Mouse (Mus musculus): ENCODE data around the gene Noc4l. TPM values are rescaled to one million over a fixed set of nuclear protein-coding genes. Genes with fewer than 3 reads are reported as not detected.

The Noc4l gene
- 88.5 and 92.4 TPM in 2 replicates for polyA plus RNA-seq (2016; fragmentation: Nextera tagmentation; extraction: Ambion mirVana)

DNA sequence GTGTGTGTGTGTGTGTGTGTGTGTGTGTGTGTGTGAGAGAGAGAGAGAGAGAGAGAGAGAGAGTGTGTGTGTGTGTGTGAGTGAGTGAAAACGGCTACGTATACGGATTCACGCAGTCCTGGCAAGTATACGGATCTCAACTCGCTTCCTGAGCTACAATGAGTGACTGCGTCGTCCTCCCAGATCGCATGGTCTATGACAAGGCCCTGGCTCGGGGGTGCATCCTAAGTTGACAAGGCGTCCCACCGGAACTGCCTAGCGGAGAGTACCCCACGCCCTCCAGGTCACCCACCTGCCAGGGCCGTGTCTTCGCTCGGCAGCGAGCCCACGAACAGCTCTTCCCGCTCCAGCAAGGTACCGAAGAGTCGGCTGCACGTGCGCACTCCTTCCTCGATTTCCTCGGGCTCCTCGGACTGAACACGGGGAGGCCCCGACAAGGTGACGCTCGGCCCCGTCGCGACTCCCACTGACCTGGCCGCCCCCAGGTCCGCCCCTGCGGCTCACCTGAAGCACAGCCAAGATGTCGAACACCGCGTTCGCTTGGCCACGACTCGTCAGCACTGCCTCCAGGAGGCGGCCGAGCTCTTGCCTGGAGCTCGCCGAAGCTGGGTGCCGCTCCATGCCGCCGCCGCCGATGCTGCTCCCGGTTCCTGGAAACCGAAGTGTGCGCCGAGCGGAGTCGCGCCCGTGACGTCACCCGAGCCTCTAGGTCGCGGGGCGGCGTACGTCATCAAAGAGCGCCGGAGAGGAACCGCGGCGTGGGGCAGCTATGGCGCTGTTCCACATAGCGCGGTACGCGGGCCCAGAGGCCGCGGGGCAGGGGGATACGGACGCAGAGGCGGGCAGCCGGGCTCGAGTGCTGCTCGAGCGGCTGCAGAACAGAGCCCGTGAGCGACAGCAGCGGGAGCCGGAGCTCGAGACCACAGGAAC lies at the start of gene Noc4l, which contains the start of gene Ddx51:
Gene Noc4l (minus strand): TSS at position 699 of the 930 bp plus-strand sequence.
Gene Ddx51 (plus strand): TSS at position 733 of the 930 bp plus-strand sequence.
- Histone ChIP-seq H3K4me1 (peaks cover 34% of the 10 kb centered on the region), H3K9ac (peak within 1 kb of the TSS; percentile 88), H3K4me3 (peak within 1 kb of the TSS; percentile 85), H3K4me2 (peak within 1 kb of the TSS; percentile 93), H3K27ac (peak within 1 kb of the TSS; percentile 74), H3K9me3 (replicated peaks) (no peaks in the 10 kb centered on the region), H3K36me3 (peaks cover 77% of the 10 kb centered on the region), H3K27me3 (replicated peaks) (no peaks in the 10 kb centered on the region)
- WGBS (ENCODE audit: insufficient replicate concordance), result under 1% methylated on average over 91 of the region's 91 CpGs
- ATAC-seq, result peak; percentile 82

DNA sequence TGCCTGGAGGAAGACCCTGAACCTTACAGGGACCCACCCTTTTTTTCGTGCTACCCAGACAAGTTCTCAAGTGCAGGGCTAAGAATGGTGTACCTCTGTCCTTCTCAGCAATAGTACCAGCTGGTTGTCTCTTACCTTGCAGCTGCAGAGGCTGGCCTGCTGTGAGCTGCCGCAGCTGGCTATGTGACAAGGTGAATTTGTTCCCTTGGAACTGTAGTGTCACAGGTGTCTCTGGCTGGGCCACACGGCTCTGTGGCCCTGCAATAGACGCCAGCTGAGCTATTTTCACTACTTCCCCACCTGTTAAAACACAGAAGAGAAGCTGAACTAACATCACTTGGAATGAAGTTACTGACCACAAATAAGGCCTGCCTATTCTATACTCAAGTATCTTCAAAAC lies 45.4 kb upstream of the Noc4l start:
- no peak for ATAC-seq
- peaks cover 96% of the 10 kb centered on the region for H3K36me3 ChIP-seq

DNA sequence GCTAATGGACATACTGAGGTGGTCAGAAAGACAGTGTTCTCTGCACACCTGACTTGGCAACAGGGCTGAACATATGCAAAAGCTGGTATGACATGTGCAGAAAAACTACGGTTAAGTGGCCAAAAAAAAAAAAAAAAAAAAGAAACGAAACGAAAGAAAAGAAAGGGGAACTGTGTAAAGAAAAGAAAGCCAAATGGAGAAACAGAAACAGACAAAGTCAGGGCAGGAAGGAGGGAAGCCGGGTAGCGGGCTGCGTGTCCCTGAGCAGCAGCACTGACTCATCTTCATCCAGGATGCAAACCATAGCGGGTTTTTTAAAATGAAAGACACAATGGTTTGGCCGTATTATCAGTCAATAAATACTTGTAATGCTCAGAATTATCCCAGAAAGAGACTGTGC lies 28.8 kb upstream of the Noc4l start:
- ATAC-seq, result no peak
- Histone ChIP-seq H3K9ac (no peak overlapping the region), H3K27ac (no peak overlapping the region), H3K36me3 (peaks cover 97% of the 10 kb centered on the region), H3K27me3 (replicated peaks) (no peaks in the 10 kb centered on the region), H3K4me2 (no peak overlapping the region), H3K4me1 (no peaks in the 10 kb centered on the region), H3K4me3 (no peak overlapping the region), H3K9me3 (replicated peaks) (no peaks in the 10 kb centered on the region)
- WGBS (ENCODE audit: insufficient replicate concordance), result 87% methylated on average over 8 of the region's 8 CpGs

More for the DNA sequence above, 45.4 kb upstream of the Noc4l start:
- Histone ChIP-seq H3K4me3 (no peak overlapping the region), H3K27me3 (replicated peaks) (no peaks in the 10 kb centered on the region), H3K9me3 (replicated peaks) (no peaks in the 10 kb centered on the region), H3K27ac (no peak overlapping the region), H3K4me2 (no peak overlapping the region), H3K4me1 (no peaks in the 10 kb centered on the region), H3K9ac (no peak overlapping the region)
- WGBS (ENCODE audit: insufficient replicate concordance), result 87% methylated on average over 4 of the region's 4 CpGs

DNA sequence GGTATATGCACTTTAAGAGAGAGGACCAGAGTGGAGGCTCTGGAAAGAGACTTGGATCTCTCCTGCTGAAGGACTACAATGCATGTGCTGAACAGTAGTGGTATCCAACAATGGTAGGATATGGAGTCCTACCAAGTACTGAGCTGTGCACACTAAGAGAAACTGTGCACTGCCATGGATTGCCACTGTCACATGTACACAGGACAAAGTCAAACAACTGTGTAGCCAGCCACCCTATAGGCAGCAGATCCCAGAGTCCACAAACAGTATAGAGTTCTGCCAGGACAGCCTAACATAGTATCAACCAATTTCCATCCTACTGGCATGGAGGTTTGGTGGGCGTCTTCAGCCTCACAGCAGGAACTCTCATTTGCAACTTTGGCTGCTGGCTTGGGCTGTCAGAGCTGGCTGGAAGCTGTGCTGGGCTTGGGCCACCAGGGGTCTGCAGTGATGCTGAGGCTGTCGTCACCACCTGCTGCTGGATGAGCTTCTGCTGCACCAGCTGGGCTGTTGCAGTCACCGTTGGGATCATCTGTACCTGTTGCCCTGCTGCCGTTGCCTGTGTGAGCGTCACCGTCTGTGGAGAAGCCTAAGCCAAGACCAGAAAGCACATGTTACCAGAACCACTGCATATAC lies 12.4 kb upstream of the Noc4l start:
- Histone ChIP-seq H3K27ac (no peak overlapping the region), H3K9ac (no peak overlapping the region), H3K9me3 (replicated peaks) (no peaks in the 10 kb centered on the region), H3K27me3 (replicated peaks) (no peaks in the 10 kb centered on the region), H3K4me2 (no peak overlapping the region), H3K4me1 (no peaks in the 10 kb centered on the region), H3K36me3 (peaks cover 96% of the 10 kb centered on the region), H3K4me3 (no peak overlapping the region)
- peak; percentile 47 for ATAC-seq
- 81% methylated on average over 6 of the region's 6 CpGs for WGBS (ENCODE audit: insufficient replicate concordance)

DNA sequence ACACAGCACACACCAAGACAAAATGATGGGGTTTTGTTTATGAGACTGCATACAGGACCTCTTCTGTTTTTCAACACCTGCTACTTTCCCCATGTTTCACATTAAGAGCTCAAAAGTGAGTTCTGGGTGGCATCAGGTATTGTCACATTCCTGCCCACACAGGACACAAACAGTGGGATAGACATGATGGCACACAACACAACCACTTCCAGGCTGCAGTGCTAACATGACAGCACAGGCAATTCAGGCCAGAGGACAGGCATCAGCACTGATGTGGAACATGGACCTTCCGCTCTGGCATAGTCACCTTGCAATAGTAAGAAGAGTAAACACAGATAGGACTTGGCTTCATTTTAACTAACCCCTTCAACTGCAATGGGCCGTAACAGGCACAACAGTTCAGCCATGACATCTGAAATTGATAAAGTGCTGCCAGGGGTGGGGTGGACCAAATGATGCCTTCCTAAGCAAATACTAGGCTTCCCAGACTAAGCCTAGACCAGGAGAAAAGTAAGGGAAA lies 11.6 kb upstream of the Noc4l start:
- 85% methylated on average over 2 of the region's 2 CpGs for WGBS (ENCODE audit: insufficient replicate concordance)
- Histone ChIP-seq H3K27ac (no peak overlapping the region), H3K4me3 (no peak overlapping the region), H3K36me3 (peaks cover 96% of the 10 kb centered on the region), H3K9me3 (replicated peaks) (no peaks in the 10 kb centered on the region), H3K4me2 (no peak overlapping the region), H3K27me3 (replicated peaks) (no peaks in the 10 kb centered on the region), H3K9ac (no peak overlapping the region), H3K4me1 (no peaks in the 10 kb centered on the region)
- no peak for ATAC-seq

DNA sequence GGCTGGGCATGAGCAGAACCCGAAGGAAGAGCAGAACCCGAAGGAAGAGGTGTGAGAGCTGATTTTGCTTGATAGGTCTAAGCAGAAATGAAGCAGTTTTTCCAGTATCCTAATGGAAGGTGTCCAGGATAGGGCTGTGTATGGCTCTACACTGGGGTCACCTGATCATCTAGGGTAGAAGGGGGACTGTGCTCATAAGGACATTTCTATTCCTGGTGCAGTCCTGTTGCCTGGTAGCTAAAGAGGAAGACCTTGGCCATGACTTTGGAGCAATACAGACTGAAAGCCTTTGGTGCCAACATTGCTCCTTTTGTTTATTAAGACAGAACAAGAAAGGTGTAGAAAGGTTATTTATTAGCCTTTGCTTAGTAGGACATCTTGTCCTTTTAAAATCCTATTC lies 10.8 kb upstream of the Noc4l start:
- peaks cover 96% of the 10 kb centered on the region for H3K36me3 ChIP-seq
- no peak overlapping the region for H3K9ac ChIP-seq
- no peaks in the 10 kb centered on the region for H3K4me1 ChIP-seq
- no peak overlapping the region for H3K4me3 ChIP-seq
- no peak for ATAC-seq
- 80% methylated on average over 2 of the region's 2 CpGs for WGBS (ENCODE audit: insufficient replicate concordance)
- H3K9me3 ChIP-seq (replicated peaks), result no peaks in the 10 kb centered on the region
- no peaks in the 10 kb centered on the region for H3K27me3 ChIP-seq (replicated peaks)
- H3K4me2 ChIP-seq, result no peak overlapping the region
- H3K27ac ChIP-seq, result no peak overlapping the region

DNA sequence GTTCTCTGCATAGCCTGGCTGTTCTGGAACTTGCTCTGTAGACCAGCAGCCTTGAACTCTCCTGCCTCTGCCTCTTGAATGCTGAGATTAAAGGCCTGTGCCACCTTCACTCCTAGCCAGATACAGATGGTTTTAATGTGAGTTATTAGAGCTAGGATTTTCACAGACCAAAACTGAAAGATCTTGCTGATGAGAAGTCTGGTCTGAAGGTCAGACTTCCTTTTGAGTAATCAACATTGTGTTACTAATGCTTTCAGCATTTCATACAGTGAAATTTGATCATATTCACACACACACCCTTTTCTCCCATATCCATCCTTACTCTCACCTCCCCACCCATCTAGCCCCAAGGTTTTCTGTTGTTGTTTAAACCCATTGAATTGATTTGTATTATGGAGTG lies 6.5 kb upstream of the Noc4l start:
- H3K27ac ChIP-seq, result no peak overlapping the region
- no peak for ATAC-seq
- no peak overlapping the region for H3K4me3 ChIP-seq
- no peaks in the 10 kb centered on the region for H3K9me3 ChIP-seq (replicated peaks)
- peaks cover 4% of the 10 kb centered on the region for H3K4me1 ChIP-seq
- H3K9ac ChIP-seq, result no peak overlapping the region
- H3K27me3 ChIP-seq (replicated peaks), result no peaks in the 10 kb centered on the region
- peaks cover 96% of the 10 kb centered on the region for H3K36me3 ChIP-seq
- H3K4me2 ChIP-seq, result no peak overlapping the region

DNA sequence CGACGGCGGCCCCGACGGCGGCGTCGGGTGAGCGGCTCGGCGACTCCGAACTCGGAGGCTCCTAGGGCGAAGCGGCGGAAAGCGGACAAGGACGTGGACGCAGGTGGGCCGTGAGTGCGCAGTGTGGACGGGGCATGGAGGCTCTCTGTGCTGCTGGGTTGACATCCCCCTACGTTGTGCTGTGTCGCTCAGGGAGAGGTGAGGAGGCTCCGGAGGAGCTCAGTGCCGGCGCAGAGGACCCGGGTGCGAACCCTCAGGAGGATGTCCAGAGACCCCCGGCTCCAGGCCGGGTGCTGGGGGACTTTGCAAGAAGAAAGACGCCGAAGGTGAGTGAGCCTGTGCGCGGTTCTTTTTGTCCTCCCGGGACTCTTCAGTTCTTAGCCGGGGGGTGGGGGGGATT lies 469 bp upstream of the Noc4l start:
- Histone ChIP-seq H3K4me3 (peak overlapping the region; percentile 85), H3K9me3 (replicated peaks) (no peaks in the 10 kb centered on the region), H3K36me3 (peaks cover 77% of the 10 kb centered on the region), H3K27me3 (replicated peaks) (no peaks in the 10 kb centered on the region), H3K4me2 (peak overlapping the region; percentile 93), H3K27ac (peak overlapping the region; percentile 59; the same call in 1 of the 2 replicates), H3K4me1 (peaks cover 34% of the 10 kb centered on the region), H3K9ac (peak overlapping the region; percentile 88)
- peak; percentile 40 for ATAC-seq
- 1% methylated on average over 37 of the region's 37 CpGs for WGBS (ENCODE audit: insufficient replicate concordance)

DNA sequence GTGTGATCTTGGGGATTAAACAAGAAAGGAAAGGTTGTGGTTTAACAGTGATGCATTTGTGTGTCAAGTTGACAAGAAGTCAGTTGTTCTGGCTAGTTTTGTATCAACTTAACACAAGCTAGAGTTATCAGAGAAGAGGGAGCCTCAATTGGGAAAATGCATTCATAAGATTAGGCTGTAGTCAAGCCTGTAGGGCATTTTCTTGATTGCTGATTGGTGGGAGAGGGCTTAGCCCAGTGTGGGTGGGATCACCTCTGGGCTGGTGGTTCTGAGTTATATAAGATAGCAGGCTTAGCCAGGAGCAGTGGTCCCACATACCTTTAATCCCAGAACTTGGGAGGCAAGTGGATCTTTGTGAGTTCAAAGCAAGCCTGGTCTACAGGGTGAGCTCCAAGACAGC lies 6.8 kb downstream of the Noc4l start:
- 0 out of 2 replicates have a peak overlapping the region, but pooled peaks have one; percentile 24 for H3K9ac ChIP-seq
- H3K4me2 ChIP-seq, result peak overlapping the region; percentile 23
- H3K27me3 ChIP-seq (replicated peaks), result no peaks in the 10 kb centered on the region
- H3K9me3 ChIP-seq (replicated peaks), result peaks cover 9% of the 10 kb centered on the region
- H3K4me1 ChIP-seq, result peaks cover 26% of the 10 kb centered on the region
- peaks cover 71% of the 10 kb centered on the region for H3K36me3 ChIP-seq
- peak overlapping the region; percentile 77 for H3K27ac ChIP-seq
- ATAC-seq, result peak; percentile 89
- H3K4me3 ChIP-seq, result no peak overlapping the region

DNA sequence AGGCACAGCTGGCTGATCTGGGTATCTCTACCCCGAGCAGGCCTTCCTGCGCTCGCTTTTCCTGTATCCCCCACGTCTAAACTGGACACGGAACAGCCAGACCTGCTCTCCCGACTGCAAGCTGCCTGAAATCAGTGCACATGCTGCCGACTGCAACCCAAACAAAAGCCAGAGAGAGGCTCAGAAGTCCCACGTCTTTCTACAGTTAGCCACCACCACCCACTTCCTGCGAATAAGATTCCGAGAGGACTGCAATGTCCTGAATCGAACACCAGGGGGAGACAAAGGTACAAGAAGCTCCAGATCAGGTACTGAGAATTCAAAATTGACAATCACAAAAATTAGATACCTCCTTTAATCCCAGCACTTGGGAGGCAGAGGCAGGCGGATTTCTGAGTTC lies 13.8 kb downstream of the Noc4l start:
- H3K27ac ChIP-seq, result no peak overlapping the region
- H3K4me1 ChIP-seq, result peaks cover 5% of the 10 kb centered on the region; the same call in 1 of the 2 replicates
- ATAC-seq, result no peak
- 20% methylated on average over 12 of the region's 12 CpGs for WGBS (ENCODE audit: insufficient replicate concordance)
- peak overlapping the region; percentile 52 for H3K4me2 ChIP-seq
- H3K4me3 ChIP-seq, result no peak overlapping the region
- H3K36me3 ChIP-seq, result peaks cover 2% of the 10 kb centered on the region; the same call in 1 of the 2 replicates
- H3K27me3 ChIP-seq (replicated peaks), result 0 out of 2 replicates have a peak, but pooled peaks cover 11% of the 10 kb centered on the region
- no peak overlapping the region for H3K9ac ChIP-seq
- H3K9me3 ChIP-seq (replicated peaks), result peaks cover 9% of the 10 kb centered on the region

DNA sequence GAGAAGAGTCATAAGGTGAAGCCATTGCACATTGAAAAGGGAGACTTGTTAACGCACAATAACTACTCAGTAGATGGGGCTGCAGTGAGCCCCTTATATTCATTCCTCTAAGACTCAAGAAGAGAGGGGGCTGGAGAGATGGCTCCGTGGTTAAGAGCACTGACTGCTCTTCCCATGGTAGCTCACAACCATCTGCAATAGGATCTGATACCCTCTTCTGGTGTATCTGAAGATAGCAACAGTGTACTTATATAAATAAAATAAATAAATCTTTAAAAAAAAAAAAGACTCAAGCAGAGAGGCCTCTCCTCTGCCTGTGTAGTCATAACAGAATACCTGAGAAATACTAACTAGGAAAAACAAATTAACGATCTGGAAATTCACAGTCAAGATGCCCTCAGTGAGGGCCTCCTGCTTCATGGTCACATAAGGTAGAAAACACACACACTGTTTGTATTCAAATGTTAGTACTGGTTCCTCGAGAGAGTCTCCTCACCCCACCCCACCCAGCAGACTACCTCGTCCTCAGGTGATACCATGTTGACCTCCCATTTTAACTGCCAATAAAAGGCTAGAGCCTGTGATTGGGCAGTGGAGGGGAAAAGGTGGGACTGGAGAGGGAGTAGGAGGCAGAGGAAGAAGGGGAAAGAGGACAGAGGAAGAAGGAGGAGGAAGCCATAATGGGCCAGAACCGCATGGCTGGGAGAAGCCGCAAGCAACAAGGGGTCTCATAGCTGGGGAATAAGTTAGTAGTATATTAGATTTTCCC lies 14.7 kb downstream of the Noc4l start:
- WGBS (ENCODE audit: insufficient replicate concordance), result 70% methylated on average over 7 of the region's 7 CpGs
- Histone ChIP-seq H3K4me3 (no peak overlapping the region), H3K9ac (no peak overlapping the region), H3K9me3 (replicated peaks) (peaks cover 9% of the 10 kb centered on the region), H3K36me3 (no peaks in the 10 kb centered on the region), H3K27me3 (replicated peaks) (peaks cover 16% of the 10 kb centered on the region; the same call in 1 of the 2 replicates), H3K4me1 (peaks cover 5% of the 10 kb centered on the region; the same call in 1 of the 2 replicates), H3K27ac (no peak overlapping the region), H3K4me2 (no peak overlapping the region)
- ATAC-seq, result no peak
